Mouse (Mus musculus): ENCODE results near the gene Bnc1.
A peak's percentile ranks its signal among the peaks of the same experiment; 100 is the strongest.

Gene Bnc1

GRCm38 (mm10) chr7:81992131-81993061 is at the start of gene Bnc1:
Gene Bnc1, minus strand, starts transcription at chr7:81992292.
- DNase-seq (ENCODE audit: low read depth, low spot score) = no peak

- no peak for DNase-seq (ENCODE audit: low read depth, low spot score)
Measured at GRCm38 (mm10) chr7:82033347-82033746, 41.3 kb upstream of the Bnc1 start.

DNA sequence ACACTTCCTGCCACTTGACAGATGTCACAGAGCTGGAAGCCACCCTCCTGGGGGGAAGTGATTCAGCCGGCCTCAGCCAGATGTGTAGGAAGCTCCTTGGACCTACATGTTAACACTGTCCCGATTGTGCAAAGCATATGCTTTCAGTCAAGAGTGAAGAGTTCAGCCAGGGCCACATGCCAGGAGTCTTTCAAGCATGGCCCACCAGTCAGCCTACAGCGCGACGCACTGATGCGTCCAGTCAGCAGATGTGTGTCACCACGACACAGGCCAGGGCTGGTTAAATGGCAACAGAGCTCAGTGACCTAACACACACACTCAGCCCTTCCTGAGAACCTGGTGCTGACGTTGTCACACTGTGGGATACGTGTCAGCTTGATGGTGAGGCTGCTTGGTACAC is 37.6 kb upstream of the Bnc1 start:
- DNase-seq (ENCODE audit: low read depth, low spot score) = no peak

GRCm38 (mm10) chr7:82025802-82026201 is 33.7 kb upstream of the Bnc1 start:
- peak; percentile 5 for DNase-seq (ENCODE audit: low read depth, low spot score)

DNA sequence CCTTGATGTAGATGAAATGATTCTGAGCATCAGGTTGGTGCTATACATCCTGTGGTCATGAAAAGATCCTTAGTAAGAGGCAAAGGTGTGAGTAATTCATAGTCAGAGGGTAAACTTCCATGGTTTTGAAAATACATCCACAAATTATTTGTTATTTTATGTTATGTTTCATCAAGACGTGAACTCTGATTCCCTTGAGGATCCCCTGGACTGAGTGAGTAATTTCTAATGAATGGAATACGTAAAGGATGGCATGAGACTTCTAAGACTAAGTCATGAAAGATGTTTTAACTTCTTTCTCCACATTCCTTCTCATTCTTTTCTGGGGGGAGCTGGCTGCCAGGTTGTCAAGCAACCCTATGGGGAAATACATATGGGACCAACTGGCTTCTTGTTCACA is 31.6 kb upstream of the Bnc1 start:
- DNase-seq (ENCODE audit: low read depth, low spot score) = no peak

DNA sequence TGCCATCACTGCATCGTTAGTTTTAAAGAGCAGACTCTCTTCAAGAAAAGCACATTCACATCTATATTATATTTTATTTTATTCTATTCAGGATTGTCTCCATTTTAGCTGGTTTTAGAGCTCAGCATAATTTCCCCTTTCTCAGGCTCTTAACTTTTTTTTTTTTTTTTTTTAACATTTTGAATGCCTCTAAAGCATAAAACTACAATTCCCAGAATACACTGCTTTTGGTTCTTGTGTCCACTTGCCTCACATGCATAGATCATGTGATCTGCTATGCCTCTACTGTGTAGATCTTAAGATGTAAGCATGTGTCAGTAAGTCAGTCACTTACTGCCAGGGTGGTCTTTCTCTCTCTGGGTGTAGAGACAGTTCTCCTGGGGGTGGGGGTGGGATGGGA is 30.3 kb upstream of the Bnc1 start:
- DNase-seq (ENCODE audit: low read depth, low spot score) = no peak

DNA sequence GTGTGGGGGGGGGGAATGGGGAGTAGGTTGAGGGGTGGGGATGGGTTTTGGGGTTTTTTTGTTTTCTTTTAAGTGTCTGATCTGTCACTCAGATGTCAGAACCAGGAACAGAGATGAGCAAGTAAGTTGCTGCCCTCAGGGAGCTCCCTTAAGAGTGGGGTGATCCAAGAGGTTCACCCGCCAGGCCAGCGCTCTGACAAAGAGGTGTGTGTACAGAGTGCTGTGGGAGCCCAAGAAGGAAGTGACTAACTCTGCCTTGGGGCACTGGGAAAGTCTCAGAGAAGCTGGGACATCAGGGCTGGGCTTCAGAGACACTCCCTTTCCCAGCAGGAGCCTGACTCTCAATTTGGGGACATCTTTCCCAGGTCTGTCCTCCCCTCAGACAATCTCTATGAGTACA is 25.9 kb upstream of the Bnc1 start:
- no peak for DNase-seq (ENCODE audit: low read depth, low spot score)

GRCm38 (mm10) chr7:82016751-82017710 is 24.9 kb upstream of the Bnc1 start:
- DNase-seq (ENCODE audit: low read depth, low spot score) = no peak

- DNase-seq (ENCODE audit: low read depth, low spot score) = no peak
Measured at GRCm38 (mm10) chr7:82012472-82012871, 20.4 kb upstream of the Bnc1 start.

DNA sequence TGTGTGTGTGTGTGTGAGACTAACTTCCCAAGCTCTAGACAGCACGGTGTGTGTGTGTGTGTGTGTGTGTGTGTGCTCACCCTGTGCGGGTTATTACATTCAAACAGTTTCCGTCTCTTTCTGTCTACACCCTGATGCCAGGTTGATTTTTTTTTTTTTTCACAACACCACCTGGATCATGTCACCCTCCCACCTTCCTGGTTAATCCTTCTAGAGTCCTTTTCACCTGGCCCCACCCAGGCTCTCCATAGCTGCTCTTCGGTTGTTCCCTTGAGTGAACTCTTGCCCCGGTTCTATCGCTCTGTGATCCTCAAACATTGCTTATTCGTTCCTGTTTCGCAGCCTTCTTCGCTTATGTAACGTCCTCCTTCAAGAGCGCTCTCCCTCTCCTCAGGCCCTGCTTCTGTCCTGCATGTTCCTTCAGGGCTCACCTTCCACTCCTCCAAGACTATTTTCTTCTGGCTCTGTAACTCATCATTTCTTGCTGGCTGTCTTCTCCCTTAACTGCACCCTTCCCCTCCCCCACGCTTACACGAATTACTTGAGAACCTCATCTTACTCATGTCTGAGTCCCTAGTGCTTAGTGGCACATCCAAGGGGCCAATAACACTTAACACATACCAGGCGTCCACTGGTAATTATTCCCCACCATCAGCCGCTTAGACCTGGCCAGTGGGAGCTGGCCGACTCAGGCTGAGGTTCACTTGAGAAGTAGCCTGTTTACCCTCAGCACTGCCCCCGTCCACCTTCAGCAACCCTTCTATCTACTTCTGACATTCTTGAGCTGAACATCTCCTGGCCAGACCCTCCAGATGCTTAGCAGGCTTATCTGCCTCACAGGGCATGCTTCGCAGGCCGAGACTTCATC is 19.7 kb upstream of the Bnc1 start:
- no peak for DNase-seq (ENCODE audit: low read depth, low spot score)

DNA sequence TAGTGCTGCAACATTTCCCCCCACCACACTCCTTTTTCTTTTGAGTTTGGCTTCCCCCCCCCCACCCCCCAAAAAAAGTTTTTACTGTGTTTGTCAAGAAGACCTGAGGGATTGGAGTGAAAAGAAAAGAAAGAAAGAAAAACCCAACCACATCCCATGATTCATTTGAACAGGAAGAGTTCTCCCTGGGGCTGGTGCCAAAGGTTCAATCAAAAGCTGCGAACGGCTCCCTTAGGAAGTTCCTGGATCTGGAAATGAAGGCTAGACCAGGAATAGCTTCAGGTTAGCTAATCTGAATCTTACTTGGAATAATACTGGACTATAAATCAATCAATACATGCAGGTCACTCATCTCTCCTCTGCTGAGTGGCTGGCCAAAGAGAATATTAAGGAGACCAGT is 15.1 kb upstream of the Bnc1 start:
- no peak for DNase-seq (ENCODE audit: low read depth, low spot score)

- no peak for DNase-seq (ENCODE audit: low read depth, low spot score)
Measured at GRCm38 (mm10) chr7:82004228-82004627, 12.1 kb upstream of the Bnc1 start.

- no peak for DNase-seq (ENCODE audit: low read depth, low spot score)
Measured at GRCm38 (mm10) chr7:81999816-82000215, 7.7 kb upstream of the Bnc1 start.

DNA sequence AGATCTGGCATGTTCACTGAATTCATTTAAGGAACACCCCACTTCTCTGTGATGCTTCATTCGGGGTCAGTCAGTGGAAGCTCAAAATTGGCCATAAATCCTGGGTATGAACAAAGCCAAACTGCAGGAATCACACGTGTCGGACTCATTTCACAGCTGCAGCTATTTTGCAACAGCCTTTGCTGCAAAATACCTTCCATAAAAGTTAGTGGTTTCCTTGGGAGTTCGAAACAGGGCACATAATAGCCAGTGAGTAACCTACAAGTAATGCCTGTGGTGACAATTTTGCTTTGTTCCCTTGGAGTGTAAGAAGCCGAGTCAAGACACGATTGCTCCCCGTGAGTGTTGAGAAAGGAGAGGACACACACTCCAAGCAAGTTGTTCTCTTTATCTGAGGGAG is 7.3 kb upstream of the Bnc1 start:
- DNase-seq (ENCODE audit: low read depth, low spot score) = no peak

- DNase-seq (ENCODE audit: low read depth, low spot score) = no peak
Measured at GRCm38 (mm10) chr7:81995975-81996374, 3.9 kb upstream of the Bnc1 start.

GRCm38 (mm10) chr7:81995126-81995525 is 3.0 kb upstream of the Bnc1 start:
- no peak for DNase-seq (ENCODE audit: low read depth, low spot score)

- no peak for DNase-seq (ENCODE audit: low read depth, low spot score)
Measured at GRCm38 (mm10) chr7:81993140-81993539, 1.0 kb upstream of the Bnc1 start.

DNA sequence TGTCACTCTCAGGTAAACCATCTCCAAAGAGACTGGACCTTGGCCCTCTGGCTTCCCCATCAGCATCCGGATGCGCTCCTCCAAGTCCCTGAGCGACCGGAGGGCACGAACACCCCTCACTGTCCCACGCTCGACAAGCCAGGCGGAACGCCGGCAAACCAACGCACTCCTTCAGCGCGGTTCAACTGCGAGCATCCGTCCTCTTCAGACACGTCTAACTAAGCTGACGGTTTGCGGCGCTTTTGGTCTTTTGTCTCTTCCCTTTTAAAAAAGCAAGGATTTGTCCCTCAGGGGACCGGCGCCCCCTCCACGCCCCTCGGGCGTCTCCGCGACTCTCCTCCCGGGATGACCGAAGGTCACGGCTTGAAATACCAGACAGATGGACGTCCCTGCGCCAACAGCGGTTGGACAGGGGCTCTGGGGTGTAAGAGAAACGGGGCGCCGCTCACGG is 456 bp downstream of the Bnc1 start:
- DNase-seq (ENCODE audit: low read depth, low spot score) = no peak

DNA sequence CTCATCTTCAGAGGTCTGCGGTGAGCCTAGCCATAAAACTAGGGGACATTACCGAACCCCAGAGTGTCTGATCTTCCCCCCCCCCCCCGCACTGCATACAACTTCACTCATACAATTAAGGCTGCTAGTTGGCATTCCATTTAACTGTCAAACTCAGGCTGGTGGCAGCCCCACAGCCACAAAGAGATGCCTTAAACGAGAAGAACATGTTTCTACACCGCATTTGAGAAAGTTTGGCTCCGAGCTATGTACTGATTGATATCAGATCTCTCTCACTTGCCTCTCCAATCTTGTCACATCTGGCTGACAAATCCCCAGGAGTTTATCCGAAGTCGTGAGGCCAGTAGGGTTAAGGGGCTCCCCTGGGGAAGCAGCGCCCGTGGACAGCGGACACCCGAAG is 976 bp downstream of the Bnc1 start:
- DNase-seq (ENCODE audit: low read depth, low spot score) = no peak

GRCm38 (mm10) chr7:81983651-81984050 is 8.4 kb downstream of the Bnc1 start:
- no peak for DNase-seq (ENCODE audit: low read depth, low spot score)

DNA sequence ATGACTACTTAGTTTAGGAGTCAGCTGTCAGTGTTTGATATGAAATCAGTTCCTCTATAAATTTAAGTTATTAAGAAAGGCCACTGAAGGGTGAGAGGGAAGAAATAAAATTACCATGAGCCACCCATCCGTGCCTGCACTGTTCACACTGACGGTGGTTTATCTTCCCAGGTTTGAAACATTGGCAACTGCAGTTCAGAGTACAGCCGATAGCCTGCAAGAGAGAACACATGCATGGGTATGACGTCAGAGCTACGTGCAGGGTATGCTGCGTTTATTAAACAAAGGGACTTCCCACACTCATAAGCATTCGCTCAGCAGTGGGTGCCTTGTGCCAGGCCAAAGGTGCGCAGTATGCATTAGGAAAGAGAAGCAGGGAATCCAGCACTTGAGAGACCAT is 13.8 kb downstream of the Bnc1 start:
- DNase-seq (ENCODE audit: low read depth, low spot score) = no peak

All from telencephalon, adult 2 months (tissue).